Mouse (Mus musculus) limb, embryonic 12.5 days (tissue): Measurements from ENCODE around the gene Cmc1. TPM values are rescaled to one million over a fixed set of nuclear protein-coding genes. Genes with fewer than 3 reads are reported as not detected.
A peak's percentile ranks its signal among the peaks of the same experiment; 100 is the strongest.

Experiments used
- ATAC-seq: fragments of 200-750 bp; cut with Nextera tagmentation; 2 replicates; pipeline ENCODE4 v1.8.0; 2017; ENCODE audit warnings: low read depth, moderate TSS enrichment; ENCODE audit not compliant: insufficient number of reproducible peaks, insufficient read depth, low FRiP score, low TSS enrichment
- H3K27ac ChIP-seq: fragments of 300-500 bp; sonication (generic); 2 replicates; pipeline ENCODE4 v1.5.1; 2016; ENCODE audit warnings: mild to moderate bottlenecking, moderate library complexity
- H3K27me3 ChIP-seq: fragments of 300-500 bp; sonication (generic); 2 replicates; pipeline ENCODE4 v1.6.1; 2016; ENCODE audit warnings: mild to moderate bottlenecking, moderate library complexity
- H3K36me3 ChIP-seq: fragments of 300-500 bp; sonication (generic); 2 replicates; pipeline ENCODE4 v1.6.1; 2016; ENCODE audit warnings: mild to moderate bottlenecking, moderate library complexity
- H3K4me1 ChIP-seq: fragments of 300-500 bp; sonication (generic); replicated peaks from 2 replicates; pipeline ENCODE4 v1.6.1; 2016
- H3K4me2 ChIP-seq: fragments of 300-500 bp; sonication (generic); 2 replicates; pipeline ENCODE4 v1.6.1; 2016; ENCODE audit warnings: mild to moderate bottlenecking, moderate library complexity
- H3K4me3 ChIP-seq: fragments of 300-500 bp; sonication (generic); replicated peaks from 2 replicates; pipeline ENCODE4 v1.5.1; 2016; ENCODE audit warnings: mild to moderate bottlenecking
- H3K9ac ChIP-seq: fragments of 300-500 bp; sonication (generic); replicated peaks from 2 replicates; pipeline ENCODE4 v1.6.1; 2016; ENCODE audit warnings: mild to moderate bottlenecking, moderate library complexity
- H3K9me3 ChIP-seq: fragments of 300-500 bp; sonication (generic); 2 replicates; pipeline ENCODE4 v1.6.1; 2016; ENCODE audit warnings: mild to moderate bottlenecking, moderate library complexity
- WGBS: fragments of 180-500 bp; shearing (Covaris S2); methylation state at CpG from one replicate; pipeline ENCODE4 v1.1.7; 2016; 5-methylcytosine and 5-hydroxymethylcytosine counted together
- polyA plus RNA-seq: library from polyadenylated mRNA; unstranded; fragments of >200 nt; fragmentation: Nextera tagmentation; extraction: Ambion mirVana; gene quantifications from 2 replicates; pipeline ENCODE4 v1.2.1, GENCODE M21; 2016

Gene Cmc1
- 48.9 and 49.5 TPM in 2 replicates for polyA plus RNA-seq

GRCm38 (mm10) chr9:118149407-118150402, at the start of gene Cmc1:
Gene Cmc1, minus strand, starts transcription at chr9:118150177.
- H3K27me3 ChIP-seq, result no peaks in the 10 kb centered on the region
- peaks cover 13% of the 10 kb centered on the region for H3K4me1 ChIP-seq
- WGBS, result 1% methylated on average over 53 of the region's 58 CpGs
- peak; percentile 95 for ATAC-seq
- peak within 1 kb of the TSS; percentile 77 for H3K4me3 ChIP-seq
- H3K36me3 ChIP-seq, result peaks cover 2% of the 10 kb centered on the region; the same call in 1 of the 2 replicates
- peak within 1 kb of the TSS; percentile 87 for H3K9ac ChIP-seq
- H3K4me2 ChIP-seq, result peak within 1 kb of the TSS; percentile 60
- H3K9me3 ChIP-seq, result no peaks in the 10 kb centered on the region
- H3K27ac ChIP-seq, result peak within 1 kb of the TSS; percentile 50

GRCm38 (mm10) chr9:118198557-118198956, 48.6 kb upstream of the Cmc1 start:
- no peaks in the 10 kb centered on the region for H3K27me3 ChIP-seq
- H3K36me3 ChIP-seq, result no peaks in the 10 kb centered on the region
- no peak overlapping the region for H3K4me2 ChIP-seq
- H3K4me3 ChIP-seq, result no peak overlapping the region
- H3K9me3 ChIP-seq, result no peaks in the 10 kb centered on the region
- 80% methylated on average over 1 of the region's 1 CpGs for WGBS
- no peak for ATAC-seq
- H3K9ac ChIP-seq, result no peak overlapping the region
- no peaks in the 10 kb centered on the region for H3K4me1 ChIP-seq
- no peak overlapping the region for H3K27ac ChIP-seq

- no peak for ATAC-seq
Measured at GRCm38 (mm10) chr9:118196661-118197390, 46.8 kb upstream of the Cmc1 start.

GRCm38 (mm10) chr9:118193263-118193662, 43.3 kb upstream of the Cmc1 start:
- no peaks in the 10 kb centered on the region for H3K9me3 ChIP-seq
- H3K4me3 ChIP-seq, result no peak overlapping the region
- H3K4me2 ChIP-seq, result no peak overlapping the region
- no peaks in the 10 kb centered on the region for H3K27me3 ChIP-seq
- no peaks in the 10 kb centered on the region for H3K4me1 ChIP-seq
- no peak overlapping the region for H3K27ac ChIP-seq
- WGBS, result 94% methylated on average over 1 of the region's 1 CpGs
- no peak overlapping the region for H3K9ac ChIP-seq
- no peaks in the 10 kb centered on the region for H3K36me3 ChIP-seq
- no peak for ATAC-seq

More at GRCm38 (mm10) chr9:118196661-118197390, 46.8 kb upstream of the Cmc1 start:
- H3K27me3 ChIP-seq, result no peaks in the 10 kb centered on the region
- no peak overlapping the region for H3K4me2 ChIP-seq
- WGBS, result 87% methylated on average over 9 of the region's 9 CpGs
- no peaks in the 10 kb centered on the region for H3K36me3 ChIP-seq
- no peak overlapping the region for H3K27ac ChIP-seq
- no peak overlapping the region for H3K9ac ChIP-seq
- no peaks in the 10 kb centered on the region for H3K4me1 ChIP-seq
- no peaks in the 10 kb centered on the region for H3K9me3 ChIP-seq
- H3K4me3 ChIP-seq, result no peak overlapping the region

GRCm38 (mm10) chr9:118191276-118191675, 41.3 kb upstream of the Cmc1 start:
- H3K36me3 ChIP-seq, result no peaks in the 10 kb centered on the region
- H3K9ac ChIP-seq, result no peak overlapping the region
- no peak for ATAC-seq
- H3K4me2 ChIP-seq, result no peak overlapping the region
- H3K4me3 ChIP-seq, result no peak overlapping the region
- H3K9me3 ChIP-seq, result no peaks in the 10 kb centered on the region
- no peaks in the 10 kb centered on the region for H3K4me1 ChIP-seq
- WGBS, result 82% methylated on average over 10 of the region's 10 CpGs
- H3K27me3 ChIP-seq, result no peaks in the 10 kb centered on the region
- H3K27ac ChIP-seq, result no peak overlapping the region

- Histone ChIP-seq H3K27me3 (no peaks in the 10 kb centered on the region), H3K4me1 (no peaks in the 10 kb centered on the region), H3K9me3 (no peaks in the 10 kb centered on the region), H3K4me2 (no peak overlapping the region), H3K9ac (no peak overlapping the region), H3K4me3 (no peak overlapping the region), H3K36me3 (no peaks in the 10 kb centered on the region), H3K27ac (no peak overlapping the region)
- 93% methylated on average over 6 of the region's 6 CpGs for WGBS
- no peak for ATAC-seq
Measured at GRCm38 (mm10) chr9:118188374-118188773, 38.4 kb upstream of the Cmc1 start.

- ATAC-seq, result no peak
Measured at GRCm38 (mm10) chr9:118187420-118187819, 37.4 kb upstream of the Cmc1 start.

GRCm38 (mm10) chr9:118186776-118187175, 36.8 kb upstream of the Cmc1 start:
- Histone ChIP-seq H3K4me3 (no peak overlapping the region), H3K9ac (no peak overlapping the region), H3K27ac (no peak overlapping the region), H3K9me3 (no peaks in the 10 kb centered on the region), H3K36me3 (no peaks in the 10 kb centered on the region), H3K4me1 (no peaks in the 10 kb centered on the region), H3K27me3 (no peaks in the 10 kb centered on the region), H3K4me2 (no peak overlapping the region)
- WGBS, result 90% methylated on average over 10 of the region's 10 CpGs
- no peak for ATAC-seq

More at GRCm38 (mm10) chr9:118187420-118187819, 37.4 kb upstream of the Cmc1 start:
- Histone ChIP-seq H3K36me3 (no peaks in the 10 kb centered on the region), H3K9ac (no peak overlapping the region), H3K4me1 (no peaks in the 10 kb centered on the region), H3K9me3 (no peaks in the 10 kb centered on the region), H3K27ac (no peak overlapping the region), H3K27me3 (no peaks in the 10 kb centered on the region), H3K4me2 (no peak overlapping the region), H3K4me3 (no peak overlapping the region)
- WGBS, result 87% methylated on average over 7 of the region's 7 CpGs

- no peak overlapping the region for H3K27ac ChIP-seq
- no peak overlapping the region for H3K4me2 ChIP-seq
- 80% methylated on average over 18 of the region's 18 CpGs for WGBS
- no peaks in the 10 kb centered on the region for H3K27me3 ChIP-seq
- no peak for ATAC-seq
- no peaks in the 10 kb centered on the region for H3K9me3 ChIP-seq
- H3K9ac ChIP-seq, result no peak overlapping the region
- no peak overlapping the region for H3K4me3 ChIP-seq
- H3K4me1 ChIP-seq, result no peaks in the 10 kb centered on the region
- no peaks in the 10 kb centered on the region for H3K36me3 ChIP-seq
Measured at GRCm38 (mm10) chr9:118179136-118180025, 29.4 kb upstream of the Cmc1 start.

- H3K9ac ChIP-seq, result no peak overlapping the region
- no peak overlapping the region for H3K27ac ChIP-seq
- no peaks in the 10 kb centered on the region for H3K36me3 ChIP-seq
- H3K4me3 ChIP-seq, result no peak overlapping the region
- H3K4me2 ChIP-seq, result no peak overlapping the region
- ATAC-seq, result no peak
- 85% methylated on average over 3 of the region's 3 CpGs for WGBS
- H3K9me3 ChIP-seq, result no peaks in the 10 kb centered on the region
- no peaks in the 10 kb centered on the region for H3K27me3 ChIP-seq
- no peaks in the 10 kb centered on the region for H3K4me1 ChIP-seq
Measured at GRCm38 (mm10) chr9:118176687-118177086, 26.7 kb upstream of the Cmc1 start.
